Mouse (Mus musculus) brown adipose tissue, adult 24 weeks (tissue): ENCODE results near the gene Arhgap10. TPM values are rescaled to one million over a fixed set of nuclear protein-coding genes. Genes with fewer than 3 reads are reported as not detected.
A peak's percentile ranks its signal among the peaks of the same experiment; 100 is the strongest.

ENCODE experiments used
- H3K27ac ChIP-seq: fragments of 200-500 bp; replicated peaks from 2 replicates; pipeline ENCODE4 v1.5.1; 2012; ENCODE audit warnings: low read depth, mild to moderate bottlenecking, low read length
- H3K4me1 ChIP-seq: fragments of 200-500 bp; 2 replicates; pipeline ENCODE4 v1.6.1; 2012; ENCODE audit warnings: low read length, mixed read lengths; ENCODE audit not compliant: control insufficient read depth, insufficient read depth, insufficient read length
- H3K4me3 ChIP-seq: fragments of 200-500 bp; 2 replicates; pipeline ENCODE4 v1.5.1; 2012; ENCODE audit warnings: low read depth, mild to moderate bottlenecking, low read length, moderate library complexity; ENCODE audit not compliant: insufficient read depth
- polyA plus RNA-seq: library from polyadenylated mRNA; stranded (reverse); fragments of >200 nt; gene quantifications from 2 replicates; pipeline ENCODE4 v1.2.4, GENCODE M21; 2012; ENCODE audit not compliant: missing spikeins, insufficient read depth, insufficient read length

Gene Arhgap10
- polyA plus RNA-seq, 1 experiment, result 9.1 TPM

DNA sequence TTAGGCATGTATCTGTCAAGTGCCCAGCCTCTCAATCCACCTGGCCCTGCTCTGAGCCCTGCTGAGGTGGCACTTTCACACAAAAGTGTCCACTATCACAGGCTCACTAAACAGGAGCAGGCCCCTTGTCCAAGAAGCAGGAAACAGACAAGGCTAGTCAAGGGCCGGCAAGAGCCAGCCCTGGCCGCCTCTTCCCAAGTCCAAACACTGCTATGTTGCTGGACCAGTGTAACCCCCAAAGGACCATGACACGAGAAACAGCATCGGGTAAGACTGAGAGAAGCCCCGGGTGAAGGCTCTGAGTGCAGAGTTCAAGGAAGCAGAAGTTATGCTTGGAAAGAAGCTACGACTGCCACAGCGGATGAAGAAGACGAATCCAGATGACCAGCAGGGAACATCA lies 16.6 kb downstream of the Arhgap10 start:
- H3K27ac ChIP-seq, result no peak overlapping the region
- no peak overlapping the region for H3K4me3 ChIP-seq
- H3K4me1 ChIP-seq, result no peaks in the 10 kb centered on the region; the same call in 1 of the 2 replicates

DNA sequence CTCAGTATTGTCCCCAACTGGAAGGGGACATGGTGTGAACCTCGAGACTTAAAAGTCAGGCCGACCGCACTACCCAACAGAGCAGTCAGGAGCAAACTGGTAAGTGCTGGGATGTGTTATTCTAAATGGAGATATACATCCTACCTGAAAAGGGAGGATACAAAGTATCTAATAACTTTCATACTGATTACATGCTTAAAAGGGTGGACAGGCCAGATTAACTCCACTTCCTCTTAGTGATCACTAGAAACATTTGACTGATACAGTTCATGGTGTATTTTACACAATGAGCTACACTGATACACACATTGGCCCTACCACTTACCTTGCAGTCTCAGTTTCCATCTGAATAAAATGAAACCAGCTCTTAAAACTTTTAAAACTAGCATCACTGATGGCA lies 17.5 kb downstream of the Arhgap10 start:
- Histone ChIP-seq H3K4me1 (no peaks in the 10 kb centered on the region), H3K4me3 (no peak overlapping the region), H3K27ac (no peak overlapping the region)

DNA sequence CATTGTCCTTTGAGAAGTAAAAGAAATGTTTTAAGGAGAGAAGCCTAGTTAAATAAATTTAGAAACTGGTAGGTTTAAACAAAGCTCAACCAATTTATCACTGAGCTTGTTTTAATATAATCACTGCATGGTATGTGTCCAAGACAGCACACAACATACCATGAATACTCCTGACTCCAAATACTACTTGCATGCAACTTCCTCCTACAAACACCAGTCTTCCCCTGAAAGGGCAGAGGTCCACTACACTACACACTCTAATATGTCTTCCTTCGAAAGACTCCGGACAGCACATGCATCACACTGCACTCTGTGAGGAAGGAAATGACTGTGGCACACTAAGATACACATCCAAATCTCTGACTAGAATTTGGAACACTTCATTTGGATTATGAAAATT lies 20.3 kb downstream of the Arhgap10 start:
- Histone ChIP-seq H3K4me1 (no peaks in the 10 kb centered on the region; the same call in 1 of the 2 replicates), H3K27ac (no peak overlapping the region), H3K4me3 (no peak overlapping the region)

DNA sequence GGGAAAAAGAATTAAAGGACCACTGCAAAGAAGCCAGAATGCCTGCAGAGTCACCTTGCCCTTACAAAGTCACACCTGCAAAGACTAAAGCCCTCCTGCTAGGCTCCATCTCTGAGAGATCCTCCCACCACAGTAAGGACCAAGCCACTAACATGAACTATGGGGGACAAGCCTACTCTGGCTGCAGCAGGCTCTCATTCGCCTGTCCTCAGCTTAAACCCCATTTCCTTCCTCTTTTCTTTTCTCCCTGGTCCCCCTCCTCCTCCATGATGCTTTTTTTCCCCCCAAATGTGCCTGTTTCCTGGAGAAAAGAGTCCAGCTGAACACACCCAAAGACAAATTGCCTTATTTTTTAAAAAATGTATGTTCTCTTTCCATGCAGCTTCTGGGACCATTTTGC lies 21.5 kb downstream of the Arhgap10 start:
- H3K4me3 ChIP-seq, result no peak overlapping the region
- no peak overlapping the region for H3K27ac ChIP-seq
- H3K4me1 ChIP-seq, result peaks cover 6% of the 10 kb centered on the region; the same call in 1 of the 2 replicates

DNA sequence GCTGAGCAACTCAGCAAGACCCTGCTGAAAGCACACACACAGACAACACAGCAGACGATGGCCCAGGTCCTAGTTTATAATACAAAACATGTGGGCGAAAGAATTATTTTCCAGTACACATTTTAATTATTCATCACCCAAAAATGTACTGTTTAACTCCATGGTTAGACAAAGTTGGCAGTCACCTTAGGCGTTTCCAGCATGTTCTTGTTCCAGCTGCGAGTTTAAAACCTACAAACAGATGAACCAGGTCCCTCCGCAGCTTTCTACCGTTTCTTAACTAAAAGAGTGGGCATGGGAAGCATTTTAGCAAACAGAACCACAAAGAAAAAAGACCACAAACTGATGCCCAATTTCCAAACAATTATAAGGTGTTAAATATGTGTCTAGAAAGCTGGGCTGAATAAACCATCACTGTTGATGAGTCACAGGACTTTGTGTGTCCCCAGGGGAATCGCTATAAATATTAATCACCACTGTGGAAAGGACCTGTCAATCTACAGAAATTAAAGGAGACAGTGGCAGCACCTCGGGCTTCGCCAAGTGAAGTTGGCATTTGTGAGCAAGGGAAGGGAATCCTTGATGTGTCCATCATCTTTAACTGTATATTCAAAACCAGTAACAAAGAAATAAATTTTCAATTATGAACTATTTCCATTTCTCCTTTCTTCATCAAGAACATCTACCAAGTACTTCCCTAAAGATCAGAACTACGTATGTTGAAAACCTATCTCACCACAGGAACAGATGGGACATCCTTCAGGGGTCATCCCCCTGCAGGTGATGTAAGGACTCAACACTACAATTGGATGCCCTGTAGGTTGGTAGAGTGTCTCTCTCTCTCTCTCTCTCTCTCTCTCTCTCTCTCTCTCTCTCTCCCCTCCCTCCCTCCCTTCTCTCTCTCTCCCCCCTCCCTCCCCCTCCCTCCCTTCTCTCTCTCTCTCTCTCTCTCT lies 23.1 kb downstream of the Arhgap10 start:
- Histone ChIP-seq H3K27ac (no peak overlapping the region), H3K4me3 (no peak overlapping the region), H3K4me1 (peaks cover 6% of the 10 kb centered on the region; the same call in 1 of the 2 replicates)

DNA sequence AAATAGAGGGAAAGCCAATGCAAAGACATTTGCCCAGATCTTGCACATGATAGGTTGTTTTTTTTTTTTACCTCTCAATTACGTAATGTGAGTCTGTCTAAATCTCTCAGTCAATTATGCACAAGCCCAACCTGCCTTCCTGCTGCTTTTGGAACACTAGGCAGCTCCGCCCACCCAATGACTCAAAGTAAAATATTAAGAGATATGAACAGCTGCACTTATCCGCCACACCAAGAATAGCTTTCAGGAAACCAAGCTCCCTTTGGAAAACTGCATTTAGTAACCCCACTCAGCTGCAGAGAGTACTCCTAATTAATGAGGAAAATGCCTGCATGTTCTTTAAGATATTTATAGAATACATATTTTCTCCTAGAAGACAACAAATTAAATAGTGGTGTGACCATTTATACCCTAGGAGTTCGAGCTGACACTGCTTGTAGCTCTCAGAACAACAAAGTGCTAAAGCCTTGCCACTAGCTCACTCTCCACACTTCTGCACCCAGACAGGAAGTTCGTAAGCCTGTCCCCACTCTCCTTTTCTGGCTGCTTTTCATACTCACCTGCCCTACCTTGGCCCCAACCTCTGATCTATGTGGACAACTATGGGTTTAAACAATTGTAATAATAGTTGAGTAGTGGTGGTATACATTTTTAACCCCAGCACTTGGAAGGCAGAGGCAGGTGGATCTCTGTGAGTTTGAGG lies 25.2 kb downstream of the Arhgap10 start:
- H3K27ac ChIP-seq, result no peak overlapping the region
- peaks cover 6% of the 10 kb centered on the region; the same call in 1 of the 2 replicates for H3K4me1 ChIP-seq
- no peak overlapping the region for H3K4me3 ChIP-seq

DNA sequence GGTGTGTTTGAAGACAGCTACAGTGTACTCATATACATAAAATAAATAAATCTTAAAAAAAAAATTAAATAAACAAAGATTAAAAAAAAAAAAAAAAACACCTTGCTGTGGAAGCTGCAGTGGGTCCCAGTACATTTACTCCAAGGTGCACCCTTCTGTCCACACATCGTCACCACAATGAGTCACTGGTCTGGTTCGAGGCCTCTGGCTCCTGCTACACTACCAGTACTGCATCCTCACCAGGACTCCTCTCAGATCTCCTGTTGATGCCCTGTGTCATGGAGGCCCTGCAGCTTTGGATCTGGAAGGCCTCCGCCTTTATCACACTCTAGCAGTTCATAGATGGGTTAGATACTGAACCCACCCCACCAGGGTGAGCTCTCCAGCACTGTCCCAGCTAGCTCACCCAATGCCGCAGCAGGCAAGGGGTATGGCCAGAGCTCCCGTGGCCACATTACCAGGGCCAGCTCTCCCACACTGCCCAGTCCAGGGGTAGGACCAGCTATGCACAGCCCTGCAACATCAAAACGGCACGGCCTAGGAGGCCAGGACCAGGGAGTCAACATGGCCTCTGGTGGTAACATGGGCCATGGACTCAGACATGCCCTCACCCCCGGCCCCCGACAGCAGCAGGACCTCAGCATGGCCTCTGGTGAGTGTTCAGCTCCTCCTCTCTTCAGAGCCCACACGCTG lies 26.4 kb downstream of the Arhgap10 start:
- Histone ChIP-seq H3K4me1 (peaks cover 9% of the 10 kb centered on the region; the same call in 1 of the 2 replicates), H3K4me3 (no peak overlapping the region), H3K27ac (no peak overlapping the region)

DNA sequence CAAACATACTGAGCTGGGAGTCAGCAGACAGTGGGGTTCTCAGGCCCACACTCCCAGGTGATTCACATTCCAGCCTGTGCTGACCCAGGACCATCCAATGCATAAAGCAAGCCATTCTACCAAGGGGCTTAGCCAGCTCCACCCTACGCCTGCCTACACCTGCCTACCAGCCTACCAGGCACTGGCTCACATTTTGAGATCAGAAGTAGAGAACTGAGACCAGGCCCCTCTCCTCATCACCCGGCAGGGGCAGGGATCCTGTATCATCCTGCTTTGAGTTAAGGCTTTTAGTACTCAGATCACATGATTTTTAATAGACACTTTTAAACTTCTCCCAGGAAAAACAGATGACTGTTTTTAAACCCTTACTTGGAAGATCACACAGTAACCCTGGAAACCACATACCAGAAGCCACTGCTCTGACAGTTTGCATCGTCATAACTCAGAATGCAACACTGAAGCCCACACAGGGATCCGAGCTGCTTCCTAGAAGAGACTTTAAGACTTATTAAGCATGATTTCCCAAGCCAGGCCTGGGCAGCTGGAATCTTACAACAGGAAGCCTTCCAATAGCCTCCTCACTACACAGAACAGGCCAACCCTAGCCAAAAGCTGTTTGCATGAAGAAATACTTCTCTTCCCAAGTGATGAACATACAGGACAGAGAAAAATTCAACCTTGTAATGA lies 27.5 kb downstream of the Arhgap10 start:
- Histone ChIP-seq H3K4me1 (peaks cover 9% of the 10 kb centered on the region; the same call in 1 of the 2 replicates), H3K27ac (0 out of 2 replicates have a peak overlapping the region, but pooled peaks have one; percentile 13), H3K4me3 (no peak overlapping the region)

DNA sequence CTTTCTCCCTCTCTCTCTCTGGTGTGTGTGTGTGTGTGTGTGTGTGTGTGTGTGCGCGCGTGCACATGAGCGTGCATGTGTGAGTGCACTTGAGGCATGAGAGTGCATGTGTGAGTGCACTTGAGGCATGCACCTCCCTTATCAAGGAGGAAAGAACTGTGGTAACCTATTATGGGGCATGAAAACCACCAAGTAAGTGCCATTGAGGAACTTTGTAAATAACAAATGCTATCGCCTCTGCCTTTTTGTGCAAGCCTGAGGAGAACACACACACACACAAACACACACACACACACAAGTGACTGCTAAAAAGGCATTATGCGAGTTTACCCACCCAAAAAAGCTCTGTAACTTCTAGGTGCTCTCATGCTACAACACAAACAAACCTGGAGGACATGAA lies 28.5 kb downstream of the Arhgap10 start:
- Histone ChIP-seq H3K4me1 (peaks cover 14% of the 10 kb centered on the region; the same call in 1 of the 2 replicates), H3K27ac (no peak overlapping the region), H3K4me3 (no peak overlapping the region)

DNA sequence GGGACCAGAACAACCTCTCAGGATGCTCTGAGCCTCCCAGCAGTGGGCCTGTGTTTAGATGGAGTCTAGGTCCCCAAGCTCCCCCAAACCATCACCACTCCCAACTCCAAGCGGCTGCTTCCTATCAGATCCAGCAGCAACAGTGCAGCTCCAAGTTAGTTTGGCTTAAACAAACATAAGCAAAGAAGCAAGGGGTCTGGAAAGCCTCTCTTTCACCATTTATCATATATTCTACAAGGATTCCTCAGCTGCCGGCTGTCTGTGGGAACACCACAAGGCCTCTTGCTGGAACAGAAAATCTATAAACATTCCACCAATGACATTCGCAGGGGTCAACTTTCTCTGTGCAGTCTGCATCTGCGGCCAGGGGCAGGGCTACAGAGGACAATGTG lies 29.5 kb downstream of the Arhgap10 start:
- Histone ChIP-seq H3K4me1 (peaks cover 20% of the 10 kb centered on the region; the same call in 1 of the 2 replicates), H3K4me3 (no peak overlapping the region), H3K27ac (no peak overlapping the region)

DNA sequence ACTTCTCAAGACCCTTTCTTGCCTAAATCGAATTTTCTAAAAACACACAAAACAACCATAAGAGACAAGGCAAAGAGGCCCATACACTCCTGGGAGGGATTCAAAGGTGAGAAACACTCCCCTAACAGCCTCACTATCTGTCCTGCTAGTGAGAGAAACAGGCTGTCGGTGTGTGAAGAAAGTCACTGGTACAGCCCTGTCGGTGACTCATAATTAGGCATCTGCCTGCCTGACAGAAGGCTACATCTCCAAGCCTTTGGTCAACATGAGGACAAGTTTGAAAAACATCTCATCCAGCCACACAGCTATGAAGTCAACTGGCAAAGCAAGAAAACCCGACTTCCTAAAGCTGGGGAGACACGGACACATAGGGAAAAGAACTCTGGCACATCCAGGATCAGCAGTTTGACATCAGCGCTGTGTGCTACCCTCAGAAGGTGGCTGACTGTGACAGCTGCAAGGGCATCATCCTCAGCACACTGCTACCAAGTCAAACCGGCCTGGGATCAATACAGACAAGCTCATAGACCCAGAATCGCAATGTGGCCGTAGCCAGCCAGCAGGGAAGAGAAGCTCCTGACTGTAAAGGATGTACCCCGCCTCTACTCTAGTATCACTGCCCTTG lies 30.1 kb downstream of the Arhgap10 start:
- Histone ChIP-seq H3K4me3 (no peak overlapping the region), H3K27ac (no peak overlapping the region), H3K4me1 (peaks cover 20% of the 10 kb centered on the region; the same call in 1 of the 2 replicates)

DNA sequence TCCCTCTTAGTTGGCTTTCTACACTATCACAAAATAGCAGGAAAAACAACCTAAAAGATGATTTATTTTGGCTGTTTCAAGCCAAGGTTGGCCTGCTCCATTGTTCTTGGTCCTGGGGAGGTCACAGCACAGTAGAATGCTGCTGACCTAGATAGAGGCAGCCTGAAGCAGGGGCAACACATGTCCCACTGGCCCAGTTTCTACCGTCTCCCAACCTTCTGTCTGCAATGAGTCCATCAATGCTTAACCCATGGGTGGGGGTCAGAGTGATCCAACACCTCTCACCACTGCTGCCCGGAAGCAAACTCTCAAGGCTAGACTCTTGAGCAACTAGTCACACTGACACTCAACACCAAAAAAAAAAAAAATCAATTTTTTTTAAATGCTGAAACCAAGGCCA lies 31.0 kb downstream of the Arhgap10 start:
- H3K4me1 ChIP-seq, result peaks cover 17% of the 10 kb centered on the region; the same call in 1 of the 2 replicates
- H3K27ac ChIP-seq, result no peak overlapping the region
- no peak overlapping the region for H3K4me3 ChIP-seq

DNA sequence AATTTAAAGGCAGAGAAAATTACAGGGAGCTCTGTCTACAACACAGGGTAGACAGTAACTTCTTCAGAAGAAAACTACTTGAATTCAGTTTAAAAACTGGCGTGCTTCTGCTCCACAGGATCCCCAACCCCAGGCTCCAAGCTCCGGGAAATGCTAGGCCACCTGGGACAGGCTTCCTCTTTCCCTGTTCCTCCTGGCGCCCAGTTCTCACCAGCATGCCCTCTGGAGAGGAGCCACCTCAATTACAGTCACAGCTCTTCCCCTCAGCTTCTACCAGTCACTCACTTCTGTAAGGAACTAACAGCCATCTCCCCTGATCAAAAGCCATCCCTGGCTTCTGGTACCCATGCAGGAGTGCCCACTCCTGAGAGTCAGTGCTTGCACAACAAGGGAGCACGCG lies 32.9 kb downstream of the Arhgap10 start:
- peaks cover 19% of the 10 kb centered on the region; the same call in 1 of the 2 replicates for H3K4me1 ChIP-seq
- H3K27ac ChIP-seq, result no peak overlapping the region
- no peak overlapping the region for H3K4me3 ChIP-seq

DNA sequence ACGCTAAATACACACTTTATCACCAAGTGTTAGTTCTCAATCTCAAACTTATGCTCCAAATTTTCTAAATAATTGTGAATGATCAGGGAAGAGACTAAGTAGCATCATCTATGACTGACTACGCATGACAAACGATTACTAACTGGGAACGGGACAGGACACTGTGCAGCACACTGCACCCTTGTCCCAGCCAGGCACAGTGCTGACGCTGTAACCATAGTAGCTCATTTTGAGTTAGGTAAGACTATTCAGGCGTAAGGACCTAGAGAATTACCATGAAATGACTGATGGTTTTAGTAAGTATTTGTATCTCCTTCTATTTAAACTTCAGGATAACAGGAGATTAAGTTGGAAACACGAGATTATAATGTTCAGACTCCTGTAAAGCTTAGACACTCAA lies 33.5 kb downstream of the Arhgap10 start:
- peaks cover 22% of the 10 kb centered on the region for H3K4me1 ChIP-seq
- no peak overlapping the region for H3K27ac ChIP-seq

More for the DNA sequence above, 33.5 kb downstream of the Arhgap10 start:
- no peak overlapping the region for H3K4me3 ChIP-seq
